Mouse (Mus musculus) heart, postnatal 4 days (tissue): ENCODE data around the gene Arl5b. TPM values are rescaled to one million over a fixed set of nuclear protein-coding genes. Genes with fewer than 3 reads are reported as not detected.

Experiments
- DNase-seq: peaks from one replicate; pipeline ENCODE4 v3.0.0; 2021
- total RNA-seq, 2 experiments: library from RNA; stranded (reverse); gene quantifications; 2 replicates each; pipeline ENCODE4 v1.2.3; 2021

Arl5b gene
- total RNA-seq, 2 experiments from 2014 or later = 36.9 to 42.1 TPM

- no peak for DNase-seq
Observed at GRCm38 (mm10) chr2:15112741-15113140, 63.5 kb downstream of the Arl5b start.

- no peak for DNase-seq
Observed at GRCm38 (mm10) chr2:15121217-15121680, 72.1 kb downstream of the Arl5b start.

Other genes starting within 250 kb of the Arl5b start
- gene Nsun6, start 5.7 kb downstream of the Arl5b start, total RNA-seq = 1 to 10 TPM; 5.8 to 6.2 TPM